Mouse (Mus musculus): ENCODE measurements at regions not wholly inside any gene's neighbourhood (a gene's known extent, or its start where the extent isn't known, plus 50 kb on each side); places are given as distances from the start of the nearest gene placed in this dataset.
"Not testable (repeated sequence)": the region's sequence is repeated elsewhere in the genome, so short reads cannot be mapped to it uniquely, and the experiment has no call there.

DNA sequence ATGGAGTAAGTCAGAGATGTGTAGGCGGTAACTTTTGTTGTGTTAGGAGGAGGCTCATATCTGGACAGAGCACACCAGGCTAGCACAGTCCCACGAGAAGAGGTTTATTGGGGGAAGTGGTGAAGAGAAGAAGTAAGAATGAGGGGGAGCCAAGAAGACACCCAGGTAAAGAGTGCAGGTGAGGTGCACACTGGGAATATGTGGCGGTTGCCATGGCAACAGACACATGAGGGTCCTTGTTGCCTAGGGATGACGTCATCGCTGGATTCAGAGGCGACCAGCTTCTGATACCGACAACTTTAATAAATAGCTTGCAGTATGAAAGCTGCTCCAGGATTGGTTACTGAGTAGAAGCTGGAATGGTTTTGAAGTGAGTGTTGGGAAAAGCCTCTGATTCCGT is 110.5 kb upstream of the Wdfy3 start:
- Histone ChIP-seq H3K9me3 (ENCODE audit: low read length) (no peaks in the 10 kb centered on the region), H3K27ac (no peak overlapping the region), H3K4me1 (ENCODE audit: insufficient read depth, low read length) (no peaks in the 10 kb centered on the region), H3K27me3 (ENCODE audit: insufficient read depth, low read length) (no peaks in the 10 kb centered on the region), H3K9ac (replicated peaks; ENCODE audit: low read length) (no peak overlapping the region), H3K4me2 (ENCODE audit: low read depth, low read length) (no peak overlapping the region), H3K4me3 (ENCODE audit: low read length) (no peak overlapping the region), H3K36me3 (ENCODE audit: insufficient read depth, low read length) (no peaks in the 10 kb centered on the region)
- 75% methylated on average over 8 of the region's 8 CpGs for WGBS
- peak; percentile 67 for ATAC-seq
- TF ChIP-seq CTCF (IDR thresholded peaks at IDR 0.05; ENCODE audit: low read depth), result no peak
- DNase-seq (ENCODE audit: low spot score), result peak; percentile 61

DNA sequence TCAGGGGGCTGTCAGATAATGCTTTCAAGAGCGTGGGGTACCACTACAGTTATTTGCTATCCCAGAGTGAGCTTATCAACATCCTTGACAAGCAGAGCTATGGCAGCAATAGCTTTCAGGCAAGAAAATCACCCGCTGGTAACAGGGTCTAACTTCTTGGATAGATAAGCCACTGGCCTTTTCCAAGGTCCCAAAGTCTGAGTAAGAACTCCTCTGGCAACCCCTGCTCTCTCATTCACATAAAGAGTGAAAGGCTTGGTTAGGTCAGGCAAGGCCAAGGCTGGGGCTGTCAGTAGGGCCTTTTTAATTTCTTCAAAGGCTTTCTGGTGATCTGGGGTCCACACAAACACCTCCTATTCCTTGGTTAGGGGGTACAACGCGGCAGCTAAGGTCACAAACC is 119.2 kb upstream of the Wdfy3 start:
- not testable (repeated sequence) for H3K9me3 ChIP-seq (ENCODE audit: low read length); H3K9ac ChIP-seq (replicated peaks; ENCODE audit: low read length); H3K36me3 ChIP-seq (ENCODE audit: insufficient read depth, low read length); H3K27ac ChIP-seq; ATAC-seq; H3K4me3 ChIP-seq (ENCODE audit: low read length); DNase-seq (ENCODE audit: low spot score); H3K27me3 ChIP-seq (ENCODE audit: insufficient read depth, low read length); H3K4me1 ChIP-seq (ENCODE audit: insufficient read depth, low read length); H3K4me2 ChIP-seq (ENCODE audit: low read depth, low read length)
- 86% methylated on average over 4 of the region's 4 CpGs for WGBS

DNA sequence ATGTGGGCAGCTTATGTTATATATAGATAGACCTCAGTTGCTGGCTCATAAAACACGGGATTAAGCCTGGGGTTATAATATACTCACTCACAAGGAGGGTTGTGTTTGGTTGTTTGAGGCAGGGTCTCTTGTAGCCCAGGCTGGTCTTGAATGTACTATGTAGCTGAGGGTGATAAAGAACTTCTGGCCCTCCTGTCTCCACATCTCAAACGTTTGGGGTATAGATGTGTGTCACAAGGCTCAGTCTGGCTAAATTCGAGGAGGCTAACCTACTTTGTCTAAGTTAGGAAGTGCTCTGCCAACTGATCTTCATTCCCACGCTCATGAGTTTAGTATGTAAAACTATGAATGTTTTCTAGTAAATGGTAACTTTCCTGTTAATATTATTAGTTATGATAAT is 136.7 kb upstream of the Wdfy3 start:
- DNase-seq (ENCODE audit: low spot score), result no peak
- H3K36me3 ChIP-seq (ENCODE audit: insufficient read depth, low read length), result no peaks in the 10 kb centered on the region
- 50% methylated on average over 4 of the region's 4 CpGs for WGBS
- no peak overlapping the region for H3K27ac ChIP-seq
- H3K9me3 ChIP-seq (ENCODE audit: low read length), result no peaks in the 10 kb centered on the region
- H3K4me3 ChIP-seq (ENCODE audit: low read length), result no peak overlapping the region; the same call in 1 of the 2 replicates
- no peaks in the 10 kb centered on the region for H3K27me3 ChIP-seq (ENCODE audit: insufficient read depth, low read length)
- no peak overlapping the region for H3K9ac ChIP-seq (replicated peaks; ENCODE audit: low read length)
- peak overlapping the region; percentile 53 for H3K4me2 ChIP-seq (ENCODE audit: low read depth, low read length)
- ATAC-seq, result no peak
- no peak for TF ChIP-seq CTCF (IDR thresholded peaks at IDR 0.05; ENCODE audit: low read depth)
- no peaks in the 10 kb centered on the region for H3K4me1 ChIP-seq (ENCODE audit: insufficient read depth, low read length)

DNA sequence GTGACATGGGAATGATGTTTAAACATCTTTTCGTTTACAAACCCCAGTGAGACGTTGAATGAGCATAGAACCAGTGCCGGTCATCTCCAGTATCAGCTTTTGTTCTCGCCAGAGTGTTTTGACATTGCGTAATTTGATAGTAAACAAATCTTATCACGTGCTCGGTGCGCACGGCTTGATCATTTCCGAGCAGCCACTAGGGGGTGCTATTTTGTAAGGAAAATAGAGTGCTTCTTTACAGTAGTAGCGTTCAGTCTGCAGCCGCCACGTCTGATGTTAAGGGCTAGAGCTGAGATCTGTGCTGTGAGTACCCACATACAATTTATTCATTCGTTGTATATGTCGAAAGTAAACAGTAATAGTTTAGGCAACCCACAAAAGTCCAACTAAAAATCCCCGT is 137.2 kb upstream of the Wdfy3 start:
- WGBS, result 2% methylated on average over 16 of the region's 16 CpGs
- ATAC-seq, result peak; percentile 95
- peak overlapping the region; percentile 21 for H3K4me3 ChIP-seq (ENCODE audit: low read length)

DNA sequence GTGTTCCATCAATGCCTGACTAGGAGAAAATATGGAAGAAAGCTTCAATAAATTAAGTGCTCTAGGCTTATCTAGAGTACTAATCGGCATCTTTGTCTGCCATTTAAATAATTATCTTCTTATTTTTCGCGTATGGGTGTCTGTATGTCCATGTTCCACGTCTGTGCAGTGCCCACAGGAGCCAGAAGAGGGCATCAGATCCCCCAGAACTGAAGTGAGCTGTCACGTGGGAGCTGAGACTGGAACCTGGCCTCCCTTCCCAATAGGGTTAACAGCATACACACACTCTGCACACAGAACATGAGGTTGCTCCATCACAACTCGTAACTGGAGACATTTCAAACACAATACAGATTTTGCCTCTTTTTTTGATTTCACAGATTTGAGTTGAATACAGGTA is 143.4 kb upstream of the Wdfy3 start:
- H3K27ac ChIP-seq, result no peak overlapping the region
- no peaks in the 10 kb centered on the region for H3K36me3 ChIP-seq (ENCODE audit: insufficient read depth, low read length)
- H3K4me3 ChIP-seq (ENCODE audit: low read length), result no peak overlapping the region
- 64% methylated on average over 6 of the region's 6 CpGs for WGBS
- H3K4me2 ChIP-seq (ENCODE audit: low read depth, low read length), result no peak overlapping the region
- H3K4me1 ChIP-seq (ENCODE audit: insufficient read depth, low read length), result no peaks in the 10 kb centered on the region
- no peaks in the 10 kb centered on the region for H3K9me3 ChIP-seq (ENCODE audit: low read length)
- DNase-seq (ENCODE audit: low spot score) (peak; percentile 37), ATAC-seq (no peak)
- no peaks in the 10 kb centered on the region for H3K27me3 ChIP-seq (ENCODE audit: insufficient read depth, low read length)
- peak; percentile 54 for TF ChIP-seq CTCF (IDR thresholded peaks at IDR 0.05; ENCODE audit: low read depth)
- H3K9ac ChIP-seq (replicated peaks; ENCODE audit: low read length), result no peak overlapping the region

More for the DNA sequence above, 137.2 kb upstream of the Wdfy3 start:
- no peaks in the 10 kb centered on the region for H3K9me3 ChIP-seq (ENCODE audit: low read length)
- peak; percentile 93 for DNase-seq (ENCODE audit: low spot score)
- no peaks in the 10 kb centered on the region for H3K27me3 ChIP-seq (ENCODE audit: insufficient read depth, low read length)
- peak overlapping the region; percentile 53 for H3K4me2 ChIP-seq (ENCODE audit: low read depth, low read length)
- no peaks in the 10 kb centered on the region for H3K36me3 ChIP-seq (ENCODE audit: insufficient read depth, low read length)
- no peak overlapping the region for H3K9ac ChIP-seq (replicated peaks; ENCODE audit: low read length)
- H3K4me1 ChIP-seq (ENCODE audit: insufficient read depth, low read length), result no peaks in the 10 kb centered on the region
- peak; percentile 86 for TF ChIP-seq CTCF (IDR thresholded peaks at IDR 0.05; ENCODE audit: low read depth)
- H3K27ac ChIP-seq, result no peak overlapping the region

DNA sequence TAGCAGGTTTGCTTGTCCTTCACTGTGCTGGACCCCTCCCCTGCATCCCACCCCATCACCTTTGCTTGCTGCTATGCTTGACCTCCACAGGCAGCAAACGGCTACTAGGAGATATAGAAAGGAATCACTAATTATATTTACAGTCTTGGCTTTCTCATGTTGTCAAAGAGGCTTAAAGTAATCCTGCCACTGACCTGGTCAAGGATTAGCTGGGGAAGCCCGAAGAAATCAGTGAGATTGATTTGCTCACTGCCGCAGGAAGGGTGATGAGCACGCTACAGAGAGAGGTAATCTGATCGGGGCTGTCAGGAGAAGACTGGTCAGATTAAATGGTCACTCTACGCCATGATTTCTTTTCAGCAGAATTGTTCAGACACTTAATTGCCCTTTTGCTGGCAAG is 157.4 kb upstream of the Wdfy3 start:
- ATAC-seq (no peak), DNase-seq (ENCODE audit: low spot score) (no peak)
- H3K4me1 ChIP-seq (ENCODE audit: insufficient read depth, low read length), result no peaks in the 10 kb centered on the region
- no peaks in the 10 kb centered on the region for H3K36me3 ChIP-seq (ENCODE audit: insufficient read depth, low read length)
- no peak overlapping the region for H3K4me2 ChIP-seq (ENCODE audit: low read depth, low read length)
- H3K4me3 ChIP-seq (ENCODE audit: low read length), result no peak overlapping the region
- H3K27me3 ChIP-seq (ENCODE audit: insufficient read depth, low read length), result no peaks in the 10 kb centered on the region
- WGBS, result 69% methylated on average over 6 of the region's 6 CpGs
- H3K9me3 ChIP-seq (ENCODE audit: low read length), result no peaks in the 10 kb centered on the region
- no peak for TF ChIP-seq CTCF (IDR thresholded peaks at IDR 0.05; ENCODE audit: low read depth)
- H3K27ac ChIP-seq, result no peak overlapping the region
- no peak overlapping the region for H3K9ac ChIP-seq (replicated peaks; ENCODE audit: low read length)

DNA sequence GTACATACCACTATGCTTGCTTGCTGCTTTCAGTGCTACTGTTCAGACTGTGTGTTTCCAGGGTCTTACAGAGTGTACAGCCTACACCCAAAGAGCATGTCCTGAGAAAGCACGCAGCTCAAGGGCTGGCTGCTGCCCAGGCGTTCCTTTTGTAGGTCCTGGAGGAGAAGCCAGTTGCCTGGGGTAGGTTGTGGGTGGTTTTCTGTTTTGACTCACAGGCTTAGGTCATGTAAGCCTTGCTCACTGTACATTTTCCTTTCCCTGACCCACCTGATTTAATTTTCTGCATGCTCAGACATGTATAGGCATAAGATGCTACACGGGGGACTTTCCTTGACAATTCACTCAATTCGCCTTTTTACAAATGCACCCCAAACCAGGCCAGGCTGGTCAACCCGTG is 172.9 kb upstream of the Wdfy3 start:
- DNase-seq (ENCODE audit: low spot score) (no peak), ATAC-seq (no peak)
- no peak overlapping the region for H3K4me2 ChIP-seq (ENCODE audit: low read depth, low read length)
- 83% methylated on average over 5 of the region's 5 CpGs for WGBS
- H3K27ac ChIP-seq, result no peak overlapping the region
- no peaks in the 10 kb centered on the region for H3K4me1 ChIP-seq (ENCODE audit: insufficient read depth, low read length)
- H3K9me3 ChIP-seq (ENCODE audit: low read length), result no peaks in the 10 kb centered on the region
- no peaks in the 10 kb centered on the region for H3K36me3 ChIP-seq (ENCODE audit: insufficient read depth, low read length)
- H3K9ac ChIP-seq (replicated peaks; ENCODE audit: low read length), result no peak overlapping the region
- H3K4me3 ChIP-seq (ENCODE audit: low read length), result no peak overlapping the region
- no peak for TF ChIP-seq CTCF (IDR thresholded peaks at IDR 0.05; ENCODE audit: low read depth)
- no peaks in the 10 kb centered on the region for H3K27me3 ChIP-seq (ENCODE audit: insufficient read depth, low read length)

Data from hindbrain, postnatal 0 days (tissue).